Mouse (Mus musculus) olfactory bulb, adult 2 months (tissue): ENCODE measurements around the gene Eif2b4.

Experiments
- CTCF ChIP-seq: fragments of 200-500 bp; IDR thresholded peaks from 2 replicates; pipeline ENCODE4 v1.5.1; 2012; ENCODE audit warnings: low read depth, mild to moderate bottlenecking, low read length, moderate library complexity; ENCODE audit not compliant: insufficient read depth
- POLR2A ChIP-seq: fragments of 200-500 bp; IDR thresholded peaks from 2 replicates; pipeline ENCODE4 v1.6.1; 2012; ENCODE audit warnings: mild to moderate bottlenecking, low read depth, low read length, moderate library complexity; ENCODE audit not compliant: insufficient read depth

- no peak for TF ChIP-seq CTCF
- no peak for TF ChIP-seq POLR2A
Measured at GRCm38 (mm10) chr5:31138241-31138967, 54.8 kb downstream of the Eif2b4 start, which contains the start of gene Ucn.
